In the genomic region with DNA sequence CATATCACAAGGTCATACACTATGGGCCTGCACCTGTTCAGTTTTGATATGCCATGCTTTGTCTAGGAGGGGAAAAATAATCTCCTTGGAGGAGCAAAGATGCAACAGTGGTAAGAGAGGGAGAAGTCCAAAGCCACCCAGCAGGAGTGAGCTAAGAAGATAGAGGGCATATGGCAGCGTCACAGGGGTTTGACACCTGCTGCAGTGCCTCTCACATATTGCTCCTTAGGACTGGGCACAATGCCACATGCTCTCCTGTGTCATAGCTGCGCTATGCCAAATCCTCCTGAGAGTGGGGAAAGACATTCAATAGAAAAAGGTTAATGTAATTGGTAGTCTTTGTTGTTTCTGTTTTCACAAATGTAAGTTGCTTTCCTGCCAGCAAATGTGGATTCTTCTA, we compare ENCODE assay signal across 13 mouse cellular contexts.
DNase-seq lines count a peak whose midpoint lies in the region; ATAC-seq and TF ChIP-seq lines count a peak whose summit lies in the region.
"Had no signal": no experiment of that assay in that cellular context is flagged by ENCODE, and none has a peak within 500 bp of the region (broad histone marks: within the 10 kb centered on the region; RNA-seq: fewer than 3 reads in every experiment).

No protein-coding gene starts in this region.

- ATAC-seq in hindbrain, postnatal 0 days, result peak; percentile 67
- peak; percentile 89 for ATAC-seq in cerebellum, adult (ENCODE audit: insufficient number of reproducible peaks, low FRiP score, low TSS enrichment)
- ATAC-seq in activated CD4-positive, CD25-positive, alpha-beta regulatory T cell, adult 4 months, result no peak
- ATAC-seq: inflammation-experienced regulatory T-cells, adult 6 months had no signal

- H3K9ac ChIP-seq in hindbrain, postnatal 0 days (replicated peaks; ENCODE audit: low read length), result no peak overlapping the region
- H3K9ac ChIP-seq: midbrain, embryonic 12.5 days had no signal

- peak; percentile 3 for DNase-seq in adrenal gland, postnatal 25 days
- DNase-seq in adrenal gland, postnatal 36 days, result no peak
- DNase-seq in hindbrain, postnatal 0 days (ENCODE audit: low spot score), result peak; percentile 78
- no peak for DNase-seq in hindbrain, embryonic 10.5 days (ENCODE audit: low spot score)
- peak; percentile 92 to 97 for DNase-seq in cerebellum, postnatal 14 days
- no peak for DNase-seq in kidney, adult 8-10 months
- DNase-seq: adrenal gland, postnatal 10 days; heart, adult 18-20 months; lung, postnatal 36 days had no signal

- 0 out of 2 replicates have a peak, but pooled peaks cover 6% of the 10 kb centered on the region for H3K36me3 ChIP-seq in hindbrain, postnatal 0 days (ENCODE audit: insufficient read depth, low read length)
- no peaks in the 10 kb centered on the region for H3K36me3 ChIP-seq in hindbrain, embryonic 10.5 days

- no peaks in the 10 kb centered on the region for H3K4me1 ChIP-seq in hindbrain, postnatal 0 days (ENCODE audit: insufficient read depth, low read length)
- H3K4me1 ChIP-seq in hindbrain, embryonic 10.5 days (replicated peaks), result no peaks in the 10 kb centered on the region
- H3K4me1 ChIP-seq: midbrain, embryonic 12.5 days had no signal

- WGBS in hindbrain, postnatal 0 days, result 40% methylated on average over 2 of the region's 2 CpGs
- WGBS in hindbrain, embryonic 10.5 days, result 77% methylated on average over 2 of the region's 2 CpGs

- H3K27ac ChIP-seq in hindbrain, postnatal 0 days, result no peak overlapping the region
- H3K27ac ChIP-seq in hindbrain, embryonic 10.5 days, result no peak overlapping the region
- H3K27ac ChIP-seq: midbrain, embryonic 12.5 days had no signal

- H3K9me3 ChIP-seq in hindbrain, postnatal 0 days (ENCODE audit: low read length), result peaks cover 7% of the 10 kb centered on the region
- H3K9me3 ChIP-seq in hindbrain, embryonic 10.5 days, result peaks cover 5% of the 10 kb centered on the region; the same call in 1 of the 2 replicates

- no peak overlapping the region for H3K4me3 ChIP-seq in hindbrain, postnatal 0 days (ENCODE audit: low read length)
- H3K4me3 ChIP-seq in hindbrain, embryonic 10.5 days, result no peak overlapping the region
- H3K4me3 ChIP-seq: midbrain, embryonic 12.5 days had no signal

- no peak overlapping the region for H3K4me2 ChIP-seq in hindbrain, postnatal 0 days (ENCODE audit: low read depth, low read length)
- H3K4me2 ChIP-seq: midbrain, embryonic 12.5 days had no signal

- TF ChIP-seq CTCF in hindbrain, postnatal 0 days (IDR thresholded peaks at IDR 0.05; ENCODE audit: low read depth), result no peak

- no peaks in the 10 kb centered on the region for H3K27me3 ChIP-seq in hindbrain, postnatal 0 days (ENCODE audit: insufficient read depth, low read length)
- H3K27me3 ChIP-seq in hindbrain, embryonic 10.5 days (ENCODE audit: insufficient read depth, poor library complexity, severe bottlenecking), result no peaks in the 10 kb centered on the region
- H3K27me3 ChIP-seq: midbrain, embryonic 12.5 days had no signal

Comparison
In these comparisons a context has a peak if more than half of its experiments do, and no peak if none do; other contexts are left out.
1. DNase-seq: peak in adrenal gland, postnatal 25 days (single experiment), hindbrain, postnatal 0 days (single experiment) and cerebellum, postnatal 14 days (2 of 2); none in adrenal gland, postnatal 36 days (0 of 2), hindbrain, embryonic 10.5 days (single experiment) and kidney, adult 8-10 months (0 of 2).